Mouse (Mus musculus): Measurements from ENCODE around the gene Gng3.
"Not testable (repeated sequence)": the region's sequence is repeated elsewhere in the genome, so short reads cannot be mapped to it uniquely, and the experiment has no call there.

The Gng3 gene

DNA sequence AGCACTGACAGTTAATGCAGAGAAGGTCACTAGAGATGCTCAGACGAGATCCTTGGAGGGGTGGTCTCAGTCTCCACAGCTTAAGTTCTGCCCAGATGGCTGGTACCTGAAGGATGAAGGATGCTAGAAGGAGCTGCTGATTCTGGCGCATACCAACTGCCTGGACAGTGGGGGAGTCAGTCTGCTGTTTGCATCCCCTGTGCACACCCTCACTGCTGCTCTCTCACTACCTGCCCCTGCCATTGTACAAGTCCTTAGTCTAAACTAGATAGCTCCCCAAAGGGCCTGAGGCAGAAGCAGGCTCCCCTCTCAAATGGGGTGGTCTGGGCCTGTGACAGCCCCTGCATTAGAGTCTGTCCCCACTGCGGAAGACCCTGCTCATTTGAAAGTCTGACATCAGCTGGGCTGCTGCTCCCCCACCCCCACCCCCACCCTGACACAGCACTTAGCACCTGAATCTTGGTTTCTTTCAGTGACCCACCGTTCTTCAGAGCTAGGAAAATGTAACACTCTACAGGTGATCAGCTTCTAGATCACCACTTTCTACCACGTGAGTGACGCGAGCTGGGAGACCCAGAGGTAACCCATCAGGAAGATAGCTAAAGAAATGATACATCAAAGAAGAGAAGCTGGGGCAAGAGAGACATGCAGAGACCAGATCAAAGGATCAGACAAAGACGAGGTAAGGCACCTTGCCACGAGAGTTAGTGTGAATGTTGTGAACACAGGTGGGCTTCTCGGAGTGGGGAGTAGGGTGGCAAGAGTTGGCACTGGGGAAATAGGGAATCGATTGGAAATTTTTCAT is at the start of gene Gng3:
TSS of gene Gng3 (minus strand) at position 92 of the 805 bp plus-strand sequence.
- peak; percentile 81 for DNase-seq (ENCODE audit: low spot score)

DNA sequence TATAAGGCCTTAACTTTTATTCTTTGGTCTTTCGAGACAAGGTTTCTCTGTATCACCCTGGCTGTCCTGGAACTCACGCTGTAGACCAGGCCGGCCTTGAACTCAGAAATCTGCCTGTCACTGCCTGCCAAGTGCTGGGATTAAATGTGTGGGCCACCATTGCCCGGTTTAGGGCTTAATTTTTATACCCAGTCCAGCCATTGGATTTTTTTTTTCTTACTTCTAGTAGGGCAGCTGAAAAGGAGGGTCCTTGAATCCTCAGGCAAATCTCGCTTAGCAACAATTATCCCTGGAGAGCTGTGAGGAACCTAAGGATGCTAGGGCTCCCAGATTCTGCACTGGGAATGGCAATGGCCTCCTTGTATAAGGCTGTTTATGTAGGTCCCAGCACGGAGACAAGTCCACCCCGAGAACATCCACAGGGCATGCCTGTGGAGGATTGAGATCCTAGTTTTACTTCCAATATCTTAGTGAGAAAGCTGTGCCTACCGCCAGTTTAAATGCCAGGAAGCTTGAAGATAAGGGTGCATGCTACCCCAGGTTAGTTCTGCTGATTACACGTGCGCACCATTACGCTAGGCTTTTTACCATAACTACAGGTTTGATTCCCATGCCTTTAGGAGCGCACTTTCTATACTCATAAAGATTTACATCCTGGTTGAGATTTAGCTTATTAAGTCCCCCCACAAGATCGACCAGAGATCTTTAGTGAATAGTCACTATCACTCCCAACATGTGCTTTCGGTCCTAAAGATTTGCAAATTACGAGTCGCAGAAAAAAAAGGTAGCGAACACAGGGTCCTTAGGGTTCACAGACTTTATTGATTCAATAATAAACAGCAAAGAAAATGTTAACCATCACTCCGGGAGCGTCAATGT is 48.8 kb upstream of the Gng3 start:
- DNase-seq (ENCODE audit: low spot score): no peak

GRCm38 (mm10) chr19:8886916-8887584 is 48.1 kb upstream of the Gng3 start:
- DNase-seq (ENCODE audit: low spot score): no peak

DNA sequence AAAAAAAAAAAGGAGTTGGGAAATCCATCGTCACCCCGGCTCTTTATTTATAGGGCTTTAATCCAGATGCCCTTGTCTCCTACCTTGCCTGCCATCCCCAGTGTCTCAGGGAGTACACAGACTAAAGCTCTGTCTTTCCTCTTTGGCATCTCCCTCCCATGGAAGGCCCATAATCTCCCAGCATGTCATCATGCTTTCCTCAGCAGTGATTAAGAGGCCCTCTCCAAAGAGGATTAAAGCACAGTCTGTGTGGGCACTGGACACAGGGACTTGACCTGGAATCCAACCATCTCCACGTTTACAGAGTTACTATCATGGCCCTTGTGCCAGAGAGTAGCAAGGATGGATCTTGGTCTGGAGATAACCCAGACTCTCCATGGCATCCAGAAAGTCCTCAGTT is 44.6 kb upstream of the Gng3 start, which contains the start of the genes Lbhd1 and Gm49403:
TSS of gene Lbhd1 (plus strand) at position 117 of the 400 bp plus-strand sequence.
TSS of gene Gm49403 (plus strand) at position 315 of the 400 bp plus-strand sequence.
- DNase-seq (ENCODE audit: low spot score): no peak

GRCm38 (mm10) chr19:8881034-8881392 is 42.0 kb upstream of the Gng3 start:
- no peak for DNase-seq (ENCODE audit: low spot score)

DNA sequence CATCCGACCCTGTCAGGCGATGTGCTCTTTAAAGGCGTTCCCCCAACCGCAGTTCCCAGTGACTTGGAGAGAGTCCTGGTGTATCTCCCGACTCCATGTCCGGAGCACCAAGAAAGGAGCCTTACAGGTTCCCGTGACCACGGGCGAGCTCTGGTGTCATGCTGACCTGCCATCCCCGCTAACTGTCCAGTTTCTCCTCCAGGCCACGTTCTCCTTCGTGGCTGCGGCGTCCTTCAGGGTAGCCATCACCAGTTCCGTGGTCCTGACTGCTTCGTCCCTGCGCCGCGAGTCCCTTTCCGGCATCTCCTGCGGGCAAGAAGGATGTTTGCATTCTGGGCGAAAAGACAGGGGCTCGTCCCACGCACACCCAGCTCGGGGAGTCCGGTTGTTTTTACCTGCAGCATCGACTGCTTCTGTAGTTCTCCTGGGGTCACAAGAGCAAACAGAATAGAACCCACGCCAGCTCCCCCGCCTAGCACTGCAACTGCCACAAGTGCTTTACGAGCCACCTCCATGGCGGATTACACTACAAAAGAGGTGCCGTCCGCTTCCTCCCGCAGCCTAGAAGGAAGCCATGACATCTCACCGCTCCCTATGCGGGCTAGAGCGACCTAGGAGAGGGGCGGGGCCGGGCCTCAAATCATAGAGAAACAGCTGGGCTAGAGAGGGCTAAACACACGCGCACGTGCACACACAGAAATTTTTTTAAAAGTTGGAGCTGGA is 41.5 kb upstream of the Gng3 start, which contains the start of gene Uqcc3:
TSS of gene Uqcc3 (minus strand) at position 613 of the 723 bp plus-strand sequence.
- DNase-seq (ENCODE audit: low spot score): peak; percentile 83

GRCm38 (mm10) chr19:8875031-8875430 is 36.0 kb upstream of the Gng3 start:
- no peak for DNase-seq (ENCODE audit: low spot score)

GRCm38 (mm10) chr19:8872266-8872840 is 33.4 kb upstream of the Gng3 start:
- no peak for DNase-seq (ENCODE audit: low spot score)

DNA sequence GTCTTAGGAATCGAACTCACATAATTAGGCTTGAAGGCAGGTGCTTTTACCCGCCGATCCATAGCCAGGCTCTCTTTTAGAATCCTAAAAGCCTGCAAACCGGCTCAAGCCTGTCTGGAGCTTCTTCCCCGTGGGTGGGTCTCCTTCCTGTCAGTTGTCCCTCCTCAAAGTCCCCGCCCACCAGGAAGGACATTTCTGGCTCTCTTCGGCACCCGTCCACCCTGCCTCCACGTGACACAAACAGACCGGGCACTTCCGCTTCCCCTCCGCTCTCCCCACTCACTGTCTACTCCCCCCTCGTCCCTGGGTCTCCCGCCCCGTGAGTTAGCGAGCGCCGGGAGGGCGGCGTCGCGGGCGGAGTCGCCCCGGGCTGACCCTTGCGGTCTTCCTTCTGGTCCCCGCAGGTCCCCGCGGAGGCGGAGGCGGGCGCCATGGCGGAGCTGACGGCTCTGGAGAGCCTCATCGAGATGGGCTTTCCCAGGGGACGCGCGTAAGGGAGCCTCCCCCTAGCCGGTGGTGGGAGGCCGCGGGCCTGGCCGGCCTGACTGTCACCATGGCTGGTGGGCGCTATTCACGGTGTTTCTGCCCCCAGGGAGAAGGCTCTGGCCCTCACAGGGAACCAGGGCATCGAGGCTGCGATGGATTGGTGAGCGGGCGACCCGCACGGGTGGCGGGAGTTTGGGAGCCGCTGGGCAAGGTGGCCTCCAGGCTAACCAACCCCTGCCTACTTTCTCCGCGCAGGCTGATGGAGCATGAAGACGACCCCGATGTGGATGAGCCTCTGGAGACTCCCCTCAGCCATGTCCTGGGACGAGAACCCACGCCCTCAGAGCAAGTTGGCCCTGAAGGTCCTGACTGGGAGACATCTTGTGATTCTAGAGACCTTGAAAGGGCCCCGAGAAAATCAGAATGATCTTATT is 32.5 kb upstream of the Gng3 start, which contains the start of gene Ubxn1:
TSS of gene Ubxn1 (plus strand) at position 230 of the 920 bp plus-strand sequence.
- DNase-seq (ENCODE audit: low spot score): peak; percentile 97

- DNase-seq (ENCODE audit: low spot score): no peak
Measured at GRCm38 (mm10) chr19:8870838-8871237, 31.8 kb upstream of the Gng3 start.

DNA sequence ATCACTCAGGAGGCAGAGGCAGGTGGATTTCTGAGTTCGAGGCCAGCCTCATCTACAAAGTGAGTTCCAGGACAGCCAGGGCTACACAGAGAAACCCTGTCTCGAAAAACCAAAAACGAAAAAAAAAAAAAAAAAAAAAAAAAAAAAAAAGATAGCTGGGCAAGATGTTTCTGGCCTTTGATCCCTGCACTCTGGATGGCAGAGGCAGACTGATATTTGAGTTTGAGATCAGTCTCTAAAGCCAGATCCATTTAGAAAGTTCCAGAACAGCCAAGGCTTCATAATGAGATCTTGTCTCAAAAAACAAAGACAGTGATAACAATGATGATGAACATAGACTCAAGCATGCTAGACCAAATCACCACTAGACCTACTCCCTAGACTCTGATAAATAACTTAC is 31.4 kb upstream of the Gng3 start:
- not testable (repeated sequence) for DNase-seq (ENCODE audit: low spot score)

DNA sequence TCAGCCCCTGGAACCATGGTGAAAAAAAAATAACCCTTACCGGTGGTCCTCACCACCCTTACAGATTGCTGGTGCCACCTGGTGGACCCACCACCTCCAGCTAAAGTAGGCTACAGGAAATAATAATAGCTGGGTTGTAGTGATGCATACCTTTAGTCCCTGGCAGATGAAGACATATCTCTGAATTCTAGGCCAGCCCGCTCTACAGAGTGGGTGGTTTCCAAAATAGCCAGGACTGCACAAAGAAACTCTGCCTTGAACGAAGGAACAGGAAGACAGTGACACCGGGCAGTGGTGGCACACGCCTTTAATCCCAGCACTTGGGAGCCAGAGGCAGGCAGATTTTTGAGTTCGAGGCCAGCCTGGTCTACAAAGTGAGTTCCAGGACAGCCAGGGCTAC is 25.3 kb upstream of the Gng3 start:
- no peak for DNase-seq (ENCODE audit: low spot score)

- no peak for DNase-seq (ENCODE audit: low spot score)
Measured at GRCm38 (mm10) chr19:8859018-8859417, 20.0 kb upstream of the Gng3 start.

DNA sequence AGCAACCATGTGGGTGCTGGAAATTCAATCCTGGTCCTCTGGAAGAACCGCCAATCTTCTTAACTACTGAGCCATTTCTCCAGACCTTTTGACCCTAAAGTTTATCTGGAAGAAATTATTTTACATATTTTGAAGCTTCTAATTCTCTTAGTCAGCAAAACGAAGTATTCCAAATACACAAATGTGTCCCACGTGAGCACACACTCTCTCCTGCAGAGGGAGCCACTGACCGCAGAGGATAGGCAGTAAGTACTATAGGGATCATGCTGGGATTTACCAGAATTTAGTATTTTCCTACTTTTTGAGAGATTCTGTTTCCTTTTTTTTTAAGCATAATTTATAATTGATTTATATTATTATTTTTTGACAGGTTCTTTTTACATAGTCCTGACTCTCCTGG is 18.7 kb upstream of the Gng3 start:
- no peak for DNase-seq (ENCODE audit: low spot score)

DNA sequence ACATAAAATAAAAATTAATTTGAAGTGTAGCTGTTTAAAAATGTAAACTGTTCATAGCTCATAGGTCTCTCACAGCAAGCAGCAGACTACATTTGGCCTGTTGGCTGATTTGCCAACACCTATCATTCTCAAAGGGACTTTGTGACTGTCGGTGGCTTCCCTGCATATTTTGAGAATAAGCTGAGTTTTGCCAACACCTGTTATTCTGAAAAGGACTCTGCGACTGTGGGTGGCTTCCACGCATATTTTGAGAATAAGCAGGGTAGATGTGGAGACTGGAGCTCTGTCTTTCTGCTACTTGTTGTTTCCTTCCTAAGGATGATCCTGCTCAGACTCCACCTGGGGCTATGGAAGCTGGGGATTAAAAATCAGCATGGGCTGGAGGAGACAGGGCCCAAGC is 14.1 kb upstream of the Gng3 start:
- no peak for DNase-seq (ENCODE audit: low spot score)

- no peak for DNase-seq (ENCODE audit: low spot score)
Measured at GRCm38 (mm10) chr19:8852236-8852928, 13.4 kb upstream of the Gng3 start.

- no peak for DNase-seq (ENCODE audit: low spot score)
Measured at GRCm38 (mm10) chr19:8851639-8852038, 12.6 kb upstream of the Gng3 start.

DNA sequence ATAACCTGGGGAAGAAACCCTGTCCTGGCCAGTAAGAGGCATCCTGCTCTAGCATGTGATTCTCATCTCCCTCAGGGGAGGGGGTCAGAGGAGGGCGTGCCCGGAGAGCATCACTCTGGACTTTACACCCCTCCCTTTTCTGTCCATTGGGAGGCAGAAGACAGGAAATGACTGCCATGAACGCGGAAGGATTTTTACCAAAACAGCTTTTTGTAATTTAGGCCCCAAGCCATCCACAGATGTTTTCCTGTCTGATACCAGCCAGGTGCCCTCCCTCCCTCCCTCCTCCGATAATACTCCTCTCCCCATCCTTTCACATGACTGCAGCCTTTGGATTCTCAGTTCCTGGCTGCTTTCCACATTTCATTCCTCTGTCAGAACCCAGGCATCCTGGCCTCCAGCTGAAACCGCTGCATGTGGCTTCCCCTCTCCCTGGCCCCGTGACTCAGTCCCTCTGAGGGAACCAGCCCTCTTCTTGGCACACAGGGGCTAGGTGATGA is 11.5 kb upstream of the Gng3 start, which contains the start of gene Lrrn4cl:
TSS of gene Lrrn4cl (plus strand) at position 367 of the 500 bp plus-strand sequence.
- no peak for DNase-seq (ENCODE audit: low spot score)

GRCm38 (mm10) chr19:8848356-8848755 is 9.4 kb upstream of the Gng3 start:
- DNase-seq (ENCODE audit: low spot score): no peak
